Mouse (Mus musculus) hematopoietic stem cell, adult 5-6 weeks (primary cell): ENCODE measurements at regions not wholly inside any gene's neighbourhood (a gene's known extent, or its start where the extent isn't known, plus 50 kb on each side); places are given as distances from the start of the nearest gene placed in this dataset.

Source experiments
- ATAC-seq, 2 experiments: fragments of 125-278 bp in 1 of 2; replicated peaks in 1 of 2; 2 replicates each; pipeline ENCODE4 v1.8.0; 2016 to 2017; ENCODE audit warnings: inconsistent platforms in 2 of 2, mild to moderate bottlenecking in 2 of 2, moderate number of reproducible peaks in 2 of 2, low read depth in 1 of 2, moderate TSS enrichment in 1 of 2; ENCODE audit not compliant: low FRiP score in 2 of 2, poor library complexity in 2 of 2, severe bottlenecking in 2 of 2, insufficient read depth in 1 of 2, low TSS enrichment in 1 of 2

- peak; percentile 29 to 73; a peak in 3 of 4 replicates for ATAC-seq
Measured at GRCm38 (mm10) chr17:79481936-79482335, 127.0 kb upstream of the Cdc42ep3 start.

- peak; percentile 29 to 73; a peak in 3 of 4 replicates for ATAC-seq
Measured at GRCm38 (mm10) chr17:79485239-79485638, 126.4 kb upstream of the Rmdn2 start.

- ATAC-seq: no peak
Measured at GRCm38 (mm10) chr17:79489306-79489705, 122.4 kb upstream of the Rmdn2 start.

GRCm38 (mm10) chr17:79497629-79498028 lies 114.0 kb upstream of the Rmdn2 start:
- no peak for ATAC-seq

GRCm38 (mm10) chr17:79498321-79498720 lies 113.3 kb upstream of the Rmdn2 start:
- ATAC-seq: no peak

- no peak for ATAC-seq
Measured at GRCm38 (mm10) chr17:79501031-79501474, 110.6 kb upstream of the Rmdn2 start.

- ATAC-seq: no peak
Measured at GRCm38 (mm10) chr17:79501926-79502325, 109.7 kb upstream of the Rmdn2 start.

GRCm38 (mm10) chr17:79503037-79503436 lies 108.6 kb upstream of the Rmdn2 start:
- no peak for ATAC-seq

GRCm38 (mm10) chr17:79504209-79504608 lies 107.5 kb upstream of the Rmdn2 start:
- no peak for ATAC-seq

GRCm38 (mm10) chr17:79505565-79505964 lies 106.1 kb upstream of the Rmdn2 start:
- no peak for ATAC-seq

GRCm38 (mm10) chr17:79509281-79509680 lies 102.4 kb upstream of the Rmdn2 start:
- ATAC-seq: no peak

- ATAC-seq: no peak
Measured at GRCm38 (mm10) chr17:79509957-79510710, 101.5 kb upstream of the Rmdn2 start.

- ATAC-seq: no peak
Measured at GRCm38 (mm10) chr17:79511218-79511617, 100.4 kb upstream of the Rmdn2 start.

GRCm38 (mm10) chr17:79514076-79514475 lies 97.6 kb upstream of the Rmdn2 start:
- no peak for ATAC-seq

- ATAC-seq: peak; percentile 75 to 76
Measured at GRCm38 (mm10) chr17:79518185-79518584, 93.5 kb upstream of the Rmdn2 start.

GRCm38 (mm10) chr17:79518696-79519095 lies 93.0 kb upstream of the Rmdn2 start:
- no peak for ATAC-seq

- no peak for ATAC-seq
Measured at GRCm38 (mm10) chr17:79519356-79519755, 92.3 kb upstream of the Rmdn2 start.

- no peak for ATAC-seq
Measured at GRCm38 (mm10) chr17:79520283-79520682, 91.4 kb upstream of the Rmdn2 start.

GRCm38 (mm10) chr17:79521691-79522090 lies 90.0 kb upstream of the Rmdn2 start:
- no peak for ATAC-seq
